Mouse (Mus musculus) liver, adult 2 months (tissue): ENCODE data around the gene Slc2a4. TPM values are rescaled to one million over a fixed set of nuclear protein-coding genes. Genes with fewer than 3 reads are reported as not detected.

Experiments used
- DNase-seq: peaks from one replicate; pipeline ENCODE4 v3.0.0-alpha.2; 2011; ENCODE audit warnings: low read depth, low spot score; ENCODE audit errors: extremely low read depth
- H3K27ac ChIP-seq: fragments of 200-500 bp; replicated peaks from 2 replicates; pipeline ENCODE4 v1.5.1; 2012; ENCODE audit warnings: low read depth, mild to moderate bottlenecking, control low read depth, inconsistent platforms, low read length; ENCODE audit not compliant: insufficient read depth
- H3K27me3 ChIP-seq: fragments of 200-500 bp; 2 replicates; pipeline ENCODE4 v1.6.1; 2012; ENCODE audit warnings: mild to moderate bottlenecking, moderate library complexity, low read length, inconsistent platforms; ENCODE audit not compliant: control insufficient read depth, insufficient read depth
- H3K36me3 ChIP-seq: fragments of 200-500 bp; 2 replicates; pipeline ENCODE4 v1.6.1; 2012; ENCODE audit warnings: low read length, inconsistent platforms; ENCODE audit not compliant: control insufficient read depth, insufficient read depth
- H3K4me1 ChIP-seq: fragments of 200-500 bp; 2 replicates; pipeline ENCODE4 v1.6.1; 2011; ENCODE audit warnings: low read length; ENCODE audit not compliant: control insufficient read depth, insufficient read depth
- H3K4me3 ChIP-seq: fragments of 200-500 bp; 2 replicates; pipeline ENCODE4 v1.5.1; 2011; ENCODE audit warnings: low read depth, mild to moderate bottlenecking, control low read depth, low read length, moderate library complexity; ENCODE audit not compliant: insufficient read depth
- H3K79me2 ChIP-seq: fragments of 200-500 bp; 2 replicates; pipeline ENCODE4 v1.6.1; 2012; ENCODE audit warnings: inconsistent platforms, mild to moderate bottlenecking, low read length, moderate library complexity; ENCODE audit not compliant: control insufficient read depth, insufficient read depth
- H3K9ac ChIP-seq: fragments of 200-500 bp; 2 replicates; pipeline ENCODE4 v1.6.1; 2012; ENCODE audit warnings: low read depth, mild to moderate bottlenecking, control low read depth, inconsistent platforms, low read length
- CTCF ChIP-seq: fragments of 200-500 bp; IDR thresholded peaks from 2 replicates; pipeline ENCODE4 v1.5.1; 2011; ENCODE audit warnings: low read depth, low read length, control low read depth
- POLR2A ChIP-seq: fragments of 200-500 bp; IDR thresholded peaks from 2 replicates; pipeline ENCODE4 v1.6.1; 2011; ENCODE audit warnings: low read length, control low read depth; ENCODE audit not compliant: insufficient read depth; ENCODE audit errors: extremely low read depth
- WGBS: fragments of 180-500 bp; shearing (Covaris S2); methylation state at CpG from one replicate; pipeline ENCODE4 v1.1.7; 2018; 5-methylcytosine and 5-hydroxymethylcytosine counted together
- polyA plus RNA-seq: library from polyadenylated mRNA; depleted of rRNA; stranded (reverse); fragments of >200 nt; gene quantifications from 2 replicates; pipeline ENCODE4 v1.2.3, GENCODE M21; 2012
- total RNA-seq: library from RNA; depleted of rRNA; stranded (reverse); fragments of >200 nt; gene quantifications from 2 replicates; pipeline ENCODE4 v1.2.3, GENCODE M21; 2014

Gene Slc2a4
- total and polyA plus RNA-seq, 2 experiments: 0.39 to 0.83 TPM

- Histone ChIP-seq H3K9ac (no peak overlapping the region), H3K36me3 (peaks cover 24% of the 10 kb centered on the region), H3K4me1 (peaks cover 18% of the 10 kb centered on the region), H3K27ac (no peak overlapping the region), H3K79me2 (no peaks in the 10 kb centered on the region; the same call in 1 of the 2 replicates), H3K4me3 (peak overlapping the region; percentile 86; the same call in 1 of the 2 replicates), H3K27me3 (no peaks in the 10 kb centered on the region)
- 50% methylated on average over 9 of the region's 9 CpGs for WGBS
- DNase-seq: no peak
- TF ChIP-seq POLR2A (no peak), CTCF (no peak)
Observed at GRCm38 (mm10) chr11:69914917-69915430, 33.0 kb downstream of the Slc2a4 start.

DNA sequence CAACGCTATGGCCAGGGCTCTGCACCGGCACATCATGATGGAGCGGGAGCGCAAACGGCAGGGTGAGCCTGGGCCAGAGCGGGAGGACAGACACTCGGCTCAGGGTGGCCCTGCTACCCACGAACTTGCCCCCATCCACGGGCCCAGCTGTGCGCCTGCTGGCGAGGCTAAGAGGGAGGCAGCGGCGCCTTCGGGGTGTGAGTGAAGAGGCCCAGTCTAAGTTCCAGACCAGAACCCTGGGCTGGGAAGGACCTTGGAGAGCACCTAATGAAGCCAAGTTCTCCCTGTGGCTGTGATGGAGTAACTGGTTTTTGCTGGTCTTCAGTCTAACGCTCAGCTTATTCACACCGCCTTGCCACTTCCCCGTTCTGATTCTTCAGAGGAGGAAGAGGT is 33.6 kb downstream of the Slc2a4 start:
- Histone ChIP-seq H3K4me3 (peak overlapping the region; percentile 86), H3K4me1 (peaks cover 18% of the 10 kb centered on the region), H3K27ac (peak overlapping the region; percentile 46), H3K9ac (peak overlapping the region; percentile 89), H3K27me3 (no peaks in the 10 kb centered on the region), H3K79me2 (no peaks in the 10 kb centered on the region; the same call in 1 of the 2 replicates), H3K36me3 (peaks cover 24% of the 10 kb centered on the region)
- WGBS: 4% methylated on average over 17 of the region's 17 CpGs
- TF ChIP-seq POLR2A (no peak), CTCF (no peak)
- DNase-seq: no peak

- no peaks in the 10 kb centered on the region for H3K79me2 ChIP-seq
- peak within 1 kb of the TSS; percentile 89 for H3K9ac ChIP-seq
- TF ChIP-seq POLR2A (peak; percentile 40; the same call in 1 of the 2 replicates), CTCF (no peak)
- H3K36me3 ChIP-seq: peaks cover 20% of the 10 kb centered on the region
- H3K27ac ChIP-seq: peak within 1 kb of the TSS; percentile 46
- no peaks in the 10 kb centered on the region for H3K27me3 ChIP-seq
- peak within 1 kb of the TSS; percentile 86 for H3K4me3 ChIP-seq
- peaks cover 14% of the 10 kb centered on the region for H3K4me1 ChIP-seq
- WGBS: 2% methylated on average over 61 of the region's 61 CpGs
- peak; percentile 85 for DNase-seq
Observed at GRCm38 (mm10) chr11:69913554-69914371, 34.2 kb downstream of the Slc2a4 start, which contains the start of gene Gps2. Gene Gps2, plus strand, starts transcription at chr11:69913888.

GRCm38 (mm10) chr11:69912716-69913530 is 35.1 kb downstream of the Slc2a4 start:
- DNase-seq: no peak
- Histone ChIP-seq H3K36me3 (peaks cover 12% of the 10 kb centered on the region), H3K4me1 (peaks cover 14% of the 10 kb centered on the region), H3K9ac (no peak overlapping the region), H3K4me3 (peak overlapping the region; percentile 86; the same call in 1 of the 2 replicates), H3K27ac (no peak overlapping the region), H3K79me2 (no peaks in the 10 kb centered on the region), H3K27me3 (no peaks in the 10 kb centered on the region)
- TF ChIP-seq CTCF: no peak
- TF ChIP-seq POLR2A: no peak
- 70% methylated on average over 15 of the region's 15 CpGs for WGBS

GRCm38 (mm10) chr11:69911701-69912100 is 36.3 kb downstream of the Slc2a4 start:
- Histone ChIP-seq H3K9ac (no peak overlapping the region), H3K27ac (no peak overlapping the region), H3K4me3 (no peak overlapping the region), H3K27me3 (no peaks in the 10 kb centered on the region), H3K4me1 (peaks cover 14% of the 10 kb centered on the region), H3K36me3 (peaks cover 14% of the 10 kb centered on the region), H3K79me2 (no peaks in the 10 kb centered on the region)
- 95% methylated on average over 6 of the region's 6 CpGs for WGBS
- no peak for TF ChIP-seq POLR2A
- no peak for TF ChIP-seq CTCF
- no peak for DNase-seq
